Mouse (Mus musculus): Measurements from ENCODE around the gene Tnfsf13b.

The Tnfsf13b gene

GRCm38 (mm10) chr8:10006156-10006985 is at the start of gene Tnfsf13b:
Gene Tnfsf13b (plus strand): TSS chr8:10006467.
- H3K4me1 ChIP-seq (replicated peaks; ENCODE audit: low read depth, low read length) = peaks cover 11% of the 10 kb centered on the region; the same call in 1 of the 2 replicates
- H3K4me3 ChIP-seq (replicated peaks; ENCODE audit: low read length) = peak within 1 kb of the TSS; percentile 79
- no peaks in the 10 kb centered on the region for H3K36me3 ChIP-seq (ENCODE audit: insufficient read depth, low read length)
- TF ChIP-seq NANOG (IDR thresholded peaks at IDR 0.05; ENCODE audit: borderline replicate concordance, low read length) (no peak), CTCF (conservative IDR thresholded peaks at IDR 0.05; ENCODE audit: low read length) (no peak), POU5F1 (IDR thresholded peaks at IDR 0.05; ENCODE audit: borderline replicate concordance, low read length) (no peak)
- H3K27me3 ChIP-seq (ENCODE audit: insufficient read depth, low read length) = peaks cover 15% of the 10 kb centered on the region
- H3K9me3 ChIP-seq (ENCODE audit: low read length) = no peaks in the 10 kb centered on the region

GRCm38 (mm10) chr8:9958338-9958737 is 47.9 kb upstream of the Tnfsf13b start:
- no peaks in the 10 kb centered on the region for H3K4me1 ChIP-seq (replicated peaks; ENCODE audit: low read depth, low read length)
- H3K36me3 ChIP-seq (ENCODE audit: insufficient read depth, low read length) = no peaks in the 10 kb centered on the region
- TF ChIP-seq POU5F1 (IDR thresholded peaks at IDR 0.05; ENCODE audit: borderline replicate concordance, low read length) (no peak), NANOG (IDR thresholded peaks at IDR 0.05; ENCODE audit: borderline replicate concordance, low read length) (no peak), CTCF (conservative IDR thresholded peaks at IDR 0.05; ENCODE audit: low read length) (no peak)
- H3K9me3 ChIP-seq (ENCODE audit: low read length) = peaks cover 7% of the 10 kb centered on the region
- H3K4me3 ChIP-seq (replicated peaks; ENCODE audit: low read length) = no peak overlapping the region
- no peaks in the 10 kb centered on the region for H3K27me3 ChIP-seq (ENCODE audit: insufficient read depth, low read length)

- Histone ChIP-seq H3K4me3 (replicated peaks; ENCODE audit: low read length) (no peak overlapping the region), H3K4me1 (replicated peaks; ENCODE audit: low read depth, low read length) (no peaks in the 10 kb centered on the region), H3K9me3 (ENCODE audit: low read length) (peaks cover 14% of the 10 kb centered on the region), H3K27me3 (ENCODE audit: insufficient read depth, low read length) (no peaks in the 10 kb centered on the region), H3K36me3 (ENCODE audit: insufficient read depth, low read length) (no peaks in the 10 kb centered on the region)
- no peak for TF ChIP-seq CTCF (conservative IDR thresholded peaks at IDR 0.05; ENCODE audit: low read length)
- TF ChIP-seq POU5F1 (IDR thresholded peaks at IDR 0.05; ENCODE audit: borderline replicate concordance, low read length) = no peak
- TF ChIP-seq NANOG (IDR thresholded peaks at IDR 0.05; ENCODE audit: borderline replicate concordance, low read length) = no peak
These were observed 46.3 kb upstream of the Tnfsf13b start for GRCm38 (mm10) chr8:9959919-9960318.

GRCm38 (mm10) chr8:9971866-9972265 is 34.4 kb upstream of the Tnfsf13b start:
- no peaks in the 10 kb centered on the region for H3K9me3 ChIP-seq (ENCODE audit: low read length)
- peaks cover 9% of the 10 kb centered on the region for H3K4me1 ChIP-seq (replicated peaks; ENCODE audit: low read depth, low read length)
- TF ChIP-seq POU5F1 (IDR thresholded peaks at IDR 0.05; ENCODE audit: borderline replicate concordance, low read length) = no peak
- TF ChIP-seq CTCF (conservative IDR thresholded peaks at IDR 0.05; ENCODE audit: low read length) = no peak
- no peak for TF ChIP-seq NANOG (IDR thresholded peaks at IDR 0.05; ENCODE audit: borderline replicate concordance, low read length)

GRCm38 (mm10) chr8:9975276-9975675 is 31.0 kb upstream of the Tnfsf13b start:
- TF ChIP-seq POU5F1 (IDR thresholded peaks at IDR 0.05; ENCODE audit: borderline replicate concordance, low read length) (no peak), CTCF (conservative IDR thresholded peaks at IDR 0.05; ENCODE audit: low read length) (no peak), NANOG (IDR thresholded peaks at IDR 0.05; ENCODE audit: borderline replicate concordance, low read length) (no peak)
- Histone ChIP-seq H3K4me3 (replicated peaks; ENCODE audit: low read length) (peak overlapping the region; percentile 92), H3K4me1 (replicated peaks; ENCODE audit: low read depth, low read length) (peaks cover 33% of the 10 kb centered on the region), H3K36me3 (ENCODE audit: insufficient read depth, low read length) (peaks cover 29% of the 10 kb centered on the region), H3K9me3 (ENCODE audit: low read length) (no peaks in the 10 kb centered on the region), H3K27me3 (ENCODE audit: insufficient read depth, low read length) (no peaks in the 10 kb centered on the region)

More at GRCm38 (mm10) chr8:9971866-9972265, 34.4 kb upstream of the Tnfsf13b start:
- Histone ChIP-seq H3K36me3 (ENCODE audit: insufficient read depth, low read length) (peaks cover 40% of the 10 kb centered on the region), H3K27me3 (ENCODE audit: insufficient read depth, low read length) (no peaks in the 10 kb centered on the region), H3K4me3 (replicated peaks; ENCODE audit: low read length) (no peak overlapping the region)

GRCm38 (mm10) chr8:9975898-9976611 is 30.2 kb upstream of the Tnfsf13b start:
- no peak for TF ChIP-seq POU5F1 (IDR thresholded peaks at IDR 0.05; ENCODE audit: borderline replicate concordance, low read length)
- no peak for TF ChIP-seq NANOG (IDR thresholded peaks at IDR 0.05; ENCODE audit: borderline replicate concordance, low read length)
- TF ChIP-seq CTCF (conservative IDR thresholded peaks at IDR 0.05; ENCODE audit: low read length) = no peak
- H3K27me3 ChIP-seq (ENCODE audit: insufficient read depth, low read length) = no peaks in the 10 kb centered on the region
- H3K36me3 ChIP-seq (ENCODE audit: insufficient read depth, low read length) = peaks cover 26% of the 10 kb centered on the region
- peaks cover 34% of the 10 kb centered on the region for H3K4me1 ChIP-seq (replicated peaks; ENCODE audit: low read depth, low read length)
- H3K9me3 ChIP-seq (ENCODE audit: low read length) = no peaks in the 10 kb centered on the region
- H3K4me3 ChIP-seq (replicated peaks; ENCODE audit: low read length) = peak overlapping the region; percentile 92

GRCm38 (mm10) chr8:9977016-9977415 is 29.3 kb upstream of the Tnfsf13b start:
- no peaks in the 10 kb centered on the region for H3K9me3 ChIP-seq (ENCODE audit: low read length)
- peaks cover 37% of the 10 kb centered on the region for H3K4me1 ChIP-seq (replicated peaks; ENCODE audit: low read depth, low read length)
- peaks cover 25% of the 10 kb centered on the region for H3K36me3 ChIP-seq (ENCODE audit: insufficient read depth, low read length)
- peak overlapping the region; percentile 89 for H3K4me3 ChIP-seq (replicated peaks; ENCODE audit: low read length)
- TF ChIP-seq NANOG (IDR thresholded peaks at IDR 0.05; ENCODE audit: borderline replicate concordance, low read length) (no peak), POU5F1 (IDR thresholded peaks at IDR 0.05; ENCODE audit: borderline replicate concordance, low read length) (no peak), CTCF (conservative IDR thresholded peaks at IDR 0.05; ENCODE audit: low read length) (no peak)
- no peaks in the 10 kb centered on the region for H3K27me3 ChIP-seq (ENCODE audit: insufficient read depth, low read length)

- Histone ChIP-seq H3K27me3 (ENCODE audit: insufficient read depth, low read length) (no peaks in the 10 kb centered on the region), H3K4me1 (replicated peaks; ENCODE audit: low read depth, low read length) (peaks cover 37% of the 10 kb centered on the region), H3K4me3 (replicated peaks; ENCODE audit: low read length) (peak within 1 kb of the TSS; percentile 89), H3K36me3 (ENCODE audit: insufficient read depth, low read length) (peaks cover 25% of the 10 kb centered on the region), H3K9me3 (ENCODE audit: low read length) (no peaks in the 10 kb centered on the region)
- TF ChIP-seq CTCF (conservative IDR thresholded peaks at IDR 0.05; ENCODE audit: low read length) (no peak), NANOG (IDR thresholded peaks at IDR 0.05; ENCODE audit: borderline replicate concordance, low read length) (no peak), POU5F1 (IDR thresholded peaks at IDR 0.05; ENCODE audit: borderline replicate concordance, low read length) (no peak)
These were observed 28.5 kb upstream of the Tnfsf13b start, which contains the start of the genes Lig4 and Abhd13 for GRCm38 (mm10) chr8:9977573-9978314. Gene Lig4 (minus strand): TSS chr8:9977686. Gene Abhd13 (plus strand): TSS chr8:9977707.

Measured in E14TG2a.4 (cell line).